Mouse (Mus musculus) intestine, postnatal 0 days (tissue): ENCODE results near the gene Zfp276. TPM values are rescaled to one million over a fixed set of nuclear protein-coding genes. Genes with fewer than 3 reads are reported as not detected.

ENCODE experiments used
- ATAC-seq: fragments of 200-750 bp; cut with Nextera tagmentation; 2 replicates; pipeline ENCODE4 v1.8.0; 2017; ENCODE audit warnings: mild to moderate bottlenecking, moderate TSS enrichment, moderate library complexity
- H3K27ac ChIP-seq: fragments of 300-500 bp; sonication (generic); 2 replicates; pipeline ENCODE4 v1.5.1; 2014; ENCODE audit warnings: mild to moderate bottlenecking, low read depth, low read length, moderate library complexity
- H3K27me3 ChIP-seq: fragments of 300-500 bp; sonication (generic); replicated peaks from 2 replicates; pipeline ENCODE4 v1.6.1; 2014; ENCODE audit warnings: low read length, mixed read lengths; ENCODE audit not compliant: control insufficient read depth, insufficient read depth
- H3K36me3 ChIP-seq: fragments of 300-500 bp; sonication (generic); 2 replicates; pipeline ENCODE4 v1.6.1; 2014; ENCODE audit warnings: mild to moderate bottlenecking, moderate library complexity; ENCODE audit not compliant: control insufficient read depth, insufficient read depth
- H3K4me1 ChIP-seq: fragments of 300-500 bp; sonication (generic); replicated peaks from 2 replicates; pipeline ENCODE4 v1.6.1; 2014; ENCODE audit warnings: antibody characterized with exemption, low read length, mixed read lengths; ENCODE audit not compliant: control insufficient read depth, insufficient read depth
- H3K4me2 ChIP-seq: fragments of 300-500 bp; sonication (generic); replicated peaks from 2 replicates; pipeline ENCODE4 v1.6.1; 2014; ENCODE audit warnings: low read depth, mild to moderate bottlenecking, moderate library complexity
- H3K4me3 ChIP-seq: fragments of 300-500 bp; sonication (generic); 2 replicates; pipeline ENCODE4 v1.5.1; 2014; ENCODE audit warnings: low read depth, low read length
- H3K9ac ChIP-seq: fragments of 300-500 bp; sonication (generic); 2 replicates; pipeline ENCODE4 v1.6.1; 2014; ENCODE audit warnings: mild to moderate bottlenecking, low read depth, low read length
- H3K9me3 ChIP-seq: fragments of 300-500 bp; sonication (generic); 2 replicates; pipeline ENCODE4 v1.6.1; 2016; ENCODE audit warnings: mixed run types; ENCODE audit not compliant: control insufficient read depth
- CTCF ChIP-seq: sonication (generic); IDR thresholded peaks from 2 replicates; pipeline ENCODE4 v1.5.1; 2016; ENCODE audit warnings: low read depth, mild to moderate bottlenecking, control low read depth, antibody characterized with exemption, moderate library complexity
- WGBS: fragments of 180-500 bp; shearing (Covaris S2); extraction: QIAGEN DNeasy Blood & Tissue Kit; methylation state at CpG from one replicate; pipeline ENCODE4 v1.1.7; 2014; 5-methylcytosine and 5-hydroxymethylcytosine counted together
- polyA plus RNA-seq: library from polyadenylated mRNA; unstranded; fragments of >200 nt; fragmentation: Nextera tagmentation; extraction: Ambion mirVana; gene quantifications from 2 replicates; pipeline ENCODE4 v1.2.1, GENCODE M21; 2015

Zfp276 gene
- polyA plus RNA-seq, 1 experiment from 2014 or later, result 7.2 TPM

DNA sequence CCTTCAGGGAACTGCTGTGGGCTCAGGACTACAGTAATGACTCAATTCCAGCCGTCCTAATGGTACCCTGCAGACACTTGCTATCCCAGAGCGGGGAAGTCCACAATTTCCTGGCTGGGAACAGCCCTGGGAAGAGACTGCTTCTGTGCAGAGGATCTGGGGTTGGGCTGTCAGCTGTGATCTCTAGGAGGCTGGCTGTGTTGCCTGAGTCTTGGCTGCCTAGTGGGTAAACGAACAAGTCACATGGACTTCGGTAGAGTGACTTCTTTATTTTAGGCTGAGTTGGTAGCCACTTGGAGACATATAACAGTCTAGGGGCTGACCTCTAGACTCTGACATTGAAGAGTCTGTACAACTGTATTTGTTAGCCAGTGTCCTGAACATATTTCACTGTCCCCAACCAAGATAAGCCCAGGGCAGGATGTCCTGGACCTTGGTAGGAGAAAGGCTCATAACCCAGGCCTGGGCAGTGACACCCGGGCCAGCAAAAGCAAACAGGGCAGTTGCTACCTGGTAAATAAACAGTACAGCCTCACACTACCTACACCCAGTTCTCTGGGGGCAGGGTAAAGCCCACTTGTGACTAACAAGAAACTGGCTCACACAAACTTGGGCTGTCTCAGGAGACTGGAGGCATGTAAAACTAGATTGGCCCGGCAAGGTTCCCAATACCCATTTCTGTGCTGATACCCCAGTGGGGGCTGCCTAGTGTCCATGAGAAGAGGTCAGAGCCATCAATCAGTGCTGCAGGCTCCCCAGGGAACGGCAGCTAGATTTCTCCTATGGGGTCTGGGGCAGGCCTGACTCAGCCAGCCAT is 11.7 kb upstream of the Zfp276 start:
- no peak for TF ChIP-seq CTCF
- WGBS, result 78% methylated on average over 7 of the region's 7 CpGs
- H3K9ac ChIP-seq, result no peak overlapping the region
- H3K27ac ChIP-seq, result no peak overlapping the region
- no peaks in the 10 kb centered on the region for H3K27me3 ChIP-seq
- no peaks in the 10 kb centered on the region for H3K4me1 ChIP-seq
- H3K4me2 ChIP-seq, result no peak overlapping the region
- no peak for ATAC-seq
- H3K36me3 ChIP-seq, result peaks cover 37% of the 10 kb centered on the region
- no peak overlapping the region for H3K4me3 ChIP-seq
- H3K9me3 ChIP-seq, result no peaks in the 10 kb centered on the region

GRCm38 (mm10) chr8:123243053-123243452 is 10.9 kb upstream of the Zfp276 start:
- peak; percentile 52 for TF ChIP-seq CTCF
- 68% methylated on average over 11 of the region's 11 CpGs for WGBS
- Histone ChIP-seq H3K4me3 (no peak overlapping the region), H3K27me3 (no peaks in the 10 kb centered on the region), H3K9ac (no peak overlapping the region), H3K27ac (no peak overlapping the region), H3K4me2 (no peak overlapping the region), H3K4me1 (no peaks in the 10 kb centered on the region), H3K36me3 (peaks cover 45% of the 10 kb centered on the region), H3K9me3 (no peaks in the 10 kb centered on the region)
- ATAC-seq, result no peak

DNA sequence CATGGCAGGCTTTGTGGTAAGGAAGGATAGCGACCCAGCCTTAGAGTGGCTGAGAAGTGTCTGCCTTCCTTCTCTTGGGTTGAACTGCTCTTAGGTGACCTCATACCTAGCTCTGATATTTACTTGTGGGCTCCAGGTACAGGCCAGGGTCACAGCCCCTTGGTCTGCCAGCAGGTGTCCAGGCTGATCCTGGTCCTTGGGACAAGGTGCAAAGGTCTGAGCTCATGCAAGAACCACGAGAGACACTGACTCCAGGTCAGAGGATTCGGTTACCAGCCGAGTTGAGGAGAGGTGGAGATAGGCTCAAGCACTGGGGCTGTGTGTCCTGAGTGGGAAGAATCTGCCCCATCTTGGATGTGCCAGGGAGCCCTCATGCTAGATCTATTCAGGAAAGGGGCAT is 9.6 kb upstream of the Zfp276 start:
- TF ChIP-seq CTCF, result no peak
- no peak for ATAC-seq
- Histone ChIP-seq H3K4me2 (no peak overlapping the region), H3K4me3 (no peak overlapping the region), H3K9me3 (no peaks in the 10 kb centered on the region), H3K27ac (no peak overlapping the region), H3K9ac (no peak overlapping the region), H3K27me3 (no peaks in the 10 kb centered on the region), H3K36me3 (peaks cover 58% of the 10 kb centered on the region), H3K4me1 (no peaks in the 10 kb centered on the region)
- 94% methylated on average over 4 of the region's 4 CpGs for WGBS

- no peak overlapping the region for H3K4me2 ChIP-seq
- no peaks in the 10 kb centered on the region for H3K4me1 ChIP-seq
- no peaks in the 10 kb centered on the region for H3K9me3 ChIP-seq
- H3K4me3 ChIP-seq, result no peak overlapping the region
- TF ChIP-seq CTCF, result no peak
- no peak for ATAC-seq
- H3K36me3 ChIP-seq, result peaks cover 63% of the 10 kb centered on the region
- no peak overlapping the region for H3K9ac ChIP-seq
- no peaks in the 10 kb centered on the region for H3K27me3 ChIP-seq
- WGBS, result 87% methylated on average over 12 of the region's 12 CpGs
- no peak overlapping the region for H3K27ac ChIP-seq
Measured at GRCm38 (mm10) chr8:123245543-123245942, 8.5 kb upstream of the Zfp276 start.

GRCm38 (mm10) chr8:123247748-123248147 is 6.2 kb upstream of the Zfp276 start:
- Histone ChIP-seq H3K9ac (no peak overlapping the region), H3K27ac (no peak overlapping the region), H3K4me3 (no peak overlapping the region), H3K36me3 (peaks cover 61% of the 10 kb centered on the region), H3K4me1 (no peaks in the 10 kb centered on the region), H3K27me3 (no peaks in the 10 kb centered on the region), H3K9me3 (no peaks in the 10 kb centered on the region), H3K4me2 (no peak overlapping the region)
- no peak for TF ChIP-seq CTCF
- 97% methylated on average over 6 of the region's 6 CpGs for WGBS
- no peak for ATAC-seq

GRCm38 (mm10) chr8:123248596-123248995 is 5.4 kb upstream of the Zfp276 start:
- H3K4me2 ChIP-seq, result no peak overlapping the region
- H3K9me3 ChIP-seq, result no peaks in the 10 kb centered on the region
- no peaks in the 10 kb centered on the region for H3K4me1 ChIP-seq
- H3K27ac ChIP-seq, result no peak overlapping the region
- no peak for TF ChIP-seq CTCF
- H3K4me3 ChIP-seq, result no peak overlapping the region
- ATAC-seq, result no peak
- 91% methylated on average over 8 of the region's 8 CpGs for WGBS
- H3K9ac ChIP-seq, result no peak overlapping the region
- peaks cover 60% of the 10 kb centered on the region for H3K36me3 ChIP-seq
- H3K27me3 ChIP-seq, result no peaks in the 10 kb centered on the region
